Mouse (Mus musculus) midbrain, embryonic 11.5 days (tissue): ENCODE measurements at regions not wholly inside any gene's neighbourhood (a gene's known extent, or its start where the extent isn't known, plus 50 kb on each side); places are given as distances from the start of the nearest gene placed in this dataset.

ENCODE experiments used
- ATAC-seq: fragments of 200-750 bp; cut with Nextera tagmentation; 2 replicates; pipeline ENCODE4 v1.8.0; 2017; ENCODE audit warnings: moderate TSS enrichment, moderate library complexity; ENCODE audit not compliant: low FRiP score
- DNase-seq: peaks from one replicate; pipeline ENCODE4 v3.0.0; 2015; ENCODE audit warnings: low spot score; ENCODE audit errors: missing footprints
- H3K27ac ChIP-seq: fragments of 300-500 bp; sonication (generic); 2 replicates; pipeline ENCODE4 v1.5.1; 2014; ENCODE audit warnings: low read depth, low read length
- H3K27me3 ChIP-seq: fragments of 300-500 bp; sonication (generic); 2 replicates; pipeline ENCODE4 v1.6.1; 2014; ENCODE audit warnings: mild to moderate bottlenecking, low read length, moderate library complexity, mixed read lengths; ENCODE audit not compliant: control insufficient read depth, insufficient read depth
- H3K36me3 ChIP-seq: fragments of 300-500 bp; sonication (generic); 2 replicates; pipeline ENCODE4 v1.6.1; 2014; ENCODE audit warnings: mild to moderate bottlenecking, low read length, moderate library complexity, mixed read lengths; ENCODE audit not compliant: control insufficient read depth, insufficient read depth
- H3K4me1 ChIP-seq: fragments of 300-500 bp; sonication (generic); 2 replicates; pipeline ENCODE4 v1.6.1; 2014; ENCODE audit warnings: low read length; ENCODE audit not compliant: control insufficient read depth, insufficient read depth
- H3K4me2 ChIP-seq: fragments of 300-500 bp; sonication (generic); 2 replicates; pipeline ENCODE4 v1.6.1; 2014; ENCODE audit warnings: mild to moderate bottlenecking, moderate library complexity
- H3K4me3 ChIP-seq: fragments of 300-500 bp; sonication (generic); 2 replicates; pipeline ENCODE4 v1.5.1; 2014; ENCODE audit warnings: low read depth, low read length
- H3K9ac ChIP-seq: fragments of 300-500 bp; sonication (generic); 2 replicates; pipeline ENCODE4 v1.6.1; 2014; ENCODE audit warnings: low read length
- H3K9me3 ChIP-seq: fragments of 300-500 bp; sonication (generic); 2 replicates; pipeline ENCODE4 v1.6.1; 2016; ENCODE audit warnings: low read length; ENCODE audit not compliant: control insufficient read depth
- WGBS: fragments of 180-500 bp; shearing (Covaris S2); extraction: QIAGEN DNeasy Blood & Tissue Kit; methylation state at CpG from one replicate; pipeline ENCODE4 v1.1.7; 2014; 5-methylcytosine and 5-hydroxymethylcytosine counted together

GRCm38 (mm10) chr11:112400069-112400468 lies 382.0 kb upstream of the Sox9 start:
- no peaks in the 10 kb centered on the region for H3K36me3 ChIP-seq
- H3K4me3 ChIP-seq = no peak overlapping the region
- DNase-seq (no peak), ATAC-seq (no peak)
- H3K27me3 ChIP-seq = no peaks in the 10 kb centered on the region
- no peak overlapping the region for H3K27ac ChIP-seq
- no peaks in the 10 kb centered on the region for H3K9me3 ChIP-seq
- no peaks in the 10 kb centered on the region for H3K4me1 ChIP-seq
- H3K9ac ChIP-seq = no peak overlapping the region
- no peak overlapping the region for H3K4me2 ChIP-seq
- 82% methylated on average over 3 of the region's 3 CpGs for WGBS

GRCm38 (mm10) chr11:112407681-112408080 lies 374.3 kb upstream of the Sox9 start:
- no peaks in the 10 kb centered on the region for H3K36me3 ChIP-seq
- H3K9me3 ChIP-seq = no peaks in the 10 kb centered on the region
- 92% methylated on average over 8 of the region's 8 CpGs for WGBS
- H3K4me2 ChIP-seq = no peak overlapping the region
- no peak overlapping the region for H3K9ac ChIP-seq
- no peak for ATAC-seq
- no peak overlapping the region for H3K4me3 ChIP-seq
- DNase-seq = no peak
- no peaks in the 10 kb centered on the region for H3K27me3 ChIP-seq
- no peak overlapping the region for H3K27ac ChIP-seq
- H3K4me1 ChIP-seq = peaks cover 6% of the 10 kb centered on the region; the same call in 1 of the 2 replicates

- Histone ChIP-seq H3K4me1 (peaks cover 6% of the 10 kb centered on the region; the same call in 1 of the 2 replicates), H3K27ac (no peak overlapping the region), H3K9ac (no peak overlapping the region), H3K4me3 (no peak overlapping the region), H3K27me3 (no peaks in the 10 kb centered on the region), H3K9me3 (no peaks in the 10 kb centered on the region), H3K4me2 (no peak overlapping the region), H3K36me3 (no peaks in the 10 kb centered on the region)
- WGBS = 21% methylated on average over 4 of the region's 4 CpGs
- no peak for ATAC-seq
- no peak for DNase-seq
These were observed 369.6 kb upstream of the Sox9 start for GRCm38 (mm10) chr11:112412434-112412833.

GRCm38 (mm10) chr11:112442639-112443038 lies 339.4 kb upstream of the Sox9 start:
- ATAC-seq (no peak), DNase-seq (no peak)
- Histone ChIP-seq H3K9me3 (no peaks in the 10 kb centered on the region), H3K4me2 (no peak overlapping the region), H3K4me3 (no peak overlapping the region), H3K9ac (no peak overlapping the region), H3K27me3 (no peaks in the 10 kb centered on the region), H3K27ac (no peak overlapping the region), H3K36me3 (no peaks in the 10 kb centered on the region), H3K4me1 (no peaks in the 10 kb centered on the region)
- 83% methylated on average over 1 of the region's 1 CpGs for WGBS

- WGBS = 92% methylated on average over 4 of the region's 4 CpGs
These were observed 338.1 kb upstream of the Sox9 start for GRCm38 (mm10) chr11:112443890-112444289.

GRCm38 (mm10) chr11:112449632-112450031 lies 332.4 kb upstream of the Sox9 start:
- H3K4me2 ChIP-seq = no peak overlapping the region
- H3K4me1 ChIP-seq = no peaks in the 10 kb centered on the region; the same call in 1 of the 2 replicates
- 0 out of 2 replicates have a peak, but pooled peaks have one; percentile 7 for ATAC-seq
- no peaks in the 10 kb centered on the region for H3K27me3 ChIP-seq
- no peaks in the 10 kb centered on the region for H3K36me3 ChIP-seq
- no peaks in the 10 kb centered on the region for H3K9me3 ChIP-seq
- no peak for DNase-seq
- WGBS = 24% methylated on average over 5 of the region's 5 CpGs
- no peak overlapping the region for H3K4me3 ChIP-seq
- no peak overlapping the region for H3K27ac ChIP-seq
- no peak overlapping the region for H3K9ac ChIP-seq

More at GRCm38 (mm10) chr11:112443890-112444289, 338.1 kb upstream of the Sox9 start:
- no peaks in the 10 kb centered on the region for H3K9me3 ChIP-seq
- no peaks in the 10 kb centered on the region for H3K4me1 ChIP-seq
- no peak for ATAC-seq
- H3K27ac ChIP-seq = no peak overlapping the region
- no peak for DNase-seq
- no peak overlapping the region for H3K4me2 ChIP-seq
- no peak overlapping the region for H3K9ac ChIP-seq
- H3K36me3 ChIP-seq = no peaks in the 10 kb centered on the region
- no peak overlapping the region for H3K4me3 ChIP-seq
- H3K27me3 ChIP-seq = no peaks in the 10 kb centered on the region

- Histone ChIP-seq H3K9me3 (no peaks in the 10 kb centered on the region), H3K4me2 (no peak overlapping the region), H3K4me1 (no peaks in the 10 kb centered on the region; the same call in 1 of the 2 replicates), H3K27ac (no peak overlapping the region), H3K27me3 (no peaks in the 10 kb centered on the region), H3K36me3 (no peaks in the 10 kb centered on the region), H3K9ac (no peak overlapping the region), H3K4me3 (no peak overlapping the region)
- peak; percentile 85 for DNase-seq
- no peak for ATAC-seq
- WGBS = 67% methylated on average over 6 of the region's 6 CpGs
These were observed 331.8 kb upstream of the Sox9 start for GRCm38 (mm10) chr11:112450227-112450626.

GRCm38 (mm10) chr11:112458075-112458474 lies 323.9 kb upstream of the Sox9 start:
- no peak for DNase-seq
- Histone ChIP-seq H3K36me3 (no peaks in the 10 kb centered on the region), H3K4me1 (no peaks in the 10 kb centered on the region), H3K4me2 (no peak overlapping the region), H3K27ac (no peak overlapping the region), H3K4me3 (no peak overlapping the region), H3K9me3 (no peaks in the 10 kb centered on the region), H3K27me3 (no peaks in the 10 kb centered on the region), H3K9ac (no peak overlapping the region)
- WGBS = 91% methylated on average over 2 of the region's 2 CpGs
- ATAC-seq = no peak

- H3K36me3 ChIP-seq = no peaks in the 10 kb centered on the region
- no peak overlapping the region for H3K9ac ChIP-seq
- H3K4me3 ChIP-seq = no peak overlapping the region
- 81% methylated on average over 1 of the region's 1 CpGs for WGBS
- H3K27ac ChIP-seq = no peak overlapping the region
- no peak for ATAC-seq
- H3K27me3 ChIP-seq = no peaks in the 10 kb centered on the region
- no peaks in the 10 kb centered on the region for H3K9me3 ChIP-seq
- no peak for DNase-seq
- H3K4me1 ChIP-seq = no peaks in the 10 kb centered on the region
- no peak overlapping the region for H3K4me2 ChIP-seq
These were observed 318.9 kb upstream of the Sox9 start for GRCm38 (mm10) chr11:112463121-112463520.

- Histone ChIP-seq H3K4me1 (no peaks in the 10 kb centered on the region), H3K4me2 (no peak overlapping the region), H3K36me3 (no peaks in the 10 kb centered on the region), H3K27ac (no peak overlapping the region), H3K4me3 (no peak overlapping the region), H3K9ac (no peak overlapping the region), H3K27me3 (no peaks in the 10 kb centered on the region), H3K9me3 (no peaks in the 10 kb centered on the region)
- ATAC-seq = no peak
- DNase-seq = no peak
- 85% methylated on average over 4 of the region's 4 CpGs for WGBS
These were observed 317.6 kb upstream of the Sox9 start for GRCm38 (mm10) chr11:112464386-112464785.
